17 mouse cellular contexts compared by ENCODE assay signal in the genomic region with DNA sequence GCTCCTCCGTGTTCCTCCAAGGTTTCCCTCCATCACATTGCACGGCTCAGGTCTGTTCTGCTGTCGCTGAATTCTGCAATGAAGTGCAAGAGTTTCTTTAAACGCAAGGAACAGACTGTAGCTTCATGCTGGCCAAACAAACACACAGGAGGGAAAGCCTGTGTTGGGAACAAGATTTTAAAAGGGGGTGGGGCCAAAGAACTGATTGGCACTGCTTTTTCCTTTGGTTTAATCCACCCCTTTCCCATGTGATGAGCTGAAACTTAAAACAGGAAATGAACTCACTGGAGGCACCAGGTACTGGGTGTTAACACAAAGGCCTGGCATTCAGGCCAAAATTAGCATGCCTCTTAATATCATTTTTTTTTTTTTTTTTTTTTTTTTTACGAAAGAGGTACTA.
DNase-seq lines count a peak whose midpoint lies in the region; ATAC-seq and TF ChIP-seq lines count a peak whose summit lies in the region.
"Had no signal": no experiment of that assay in that cellular context is flagged by ENCODE, and none has a peak within 500 bp of the region (broad histone marks: within the 10 kb centered on the region; RNA-seq: fewer than 3 reads in every experiment).

No protein-coding gene starts in this region.

- peaks cover 22% of the 10 kb centered on the region for H3K36me3 ChIP-seq in midbrain, embryonic 10.5 days
- peaks cover 10% of the 10 kb centered on the region for H3K36me3 ChIP-seq in midbrain, embryonic 16.5 days (ENCODE audit: control insufficient read depth, insufficient read depth, low read length)

- no peaks in the 10 kb centered on the region for H3K27me3 ChIP-seq in midbrain, embryonic 10.5 days (ENCODE audit: low read depth, poor library complexity, severe bottlenecking)
- H3K27me3 ChIP-seq in midbrain, embryonic 16.5 days (ENCODE audit: control insufficient read depth, insufficient read depth, low read depth, low read length) = no peaks in the 10 kb centered on the region
- H3K27me3 ChIP-seq: heart, embryonic 12.5 days; hindbrain, embryonic 15.5 days; liver, embryonic 12.5 days; midbrain, embryonic 13.5 days had no signal

- no peaks in the 10 kb centered on the region for H3K9me3 ChIP-seq in midbrain, embryonic 10.5 days (replicated peaks)
- no peaks in the 10 kb centered on the region for H3K9me3 ChIP-seq in midbrain, embryonic 16.5 days (replicated peaks; ENCODE audit: control insufficient read depth, low read length, poor library complexity, severe bottlenecking)
- H3K9me3 ChIP-seq: heart, embryonic 12.5 days; hindbrain, embryonic 15.5 days; liver, embryonic 12.5 days; midbrain, embryonic 13.5 days had no signal

- TF ChIP-seq CTCF in embryonic fibroblast, embryonic 13.5 days (IDR thresholded peaks at IDR 0.05; ENCODE audit: borderline replicate concordance, insufficient read depth, low read length) = no peak

- ATAC-seq in midbrain, embryonic 16.5 days = no peak
- ATAC-seq: liver, embryonic 12.5 days; midbrain, embryonic 13.5 days had no signal

- no peak for TF ChIP-seq POLR2A in embryonic fibroblast, embryonic 13.5 days (IDR thresholded peaks at IDR 0.05; ENCODE audit: low read depth, low read length)

- no peak overlapping the region for H3K4me2 ChIP-seq in midbrain, embryonic 16.5 days (ENCODE audit: low read length)
- H3K4me2 ChIP-seq: heart, embryonic 12.5 days; hindbrain, embryonic 15.5 days; liver, embryonic 12.5 days; midbrain, embryonic 13.5 days had no signal

- intact Hi-C loops in heart, postnatal 14 days (cut with DNase I) = no loop called here

- H3K27ac ChIP-seq in midbrain, embryonic 10.5 days (replicated peaks) = peak overlapping the region; percentile 59; the same call in 1 of the 2 replicates
- no peak overlapping the region for H3K27ac ChIP-seq in midbrain, embryonic 16.5 days (ENCODE audit: low read length)
- peak overlapping the region; percentile 98 for H3K27ac ChIP-seq in embryonic fibroblast, embryonic 13.5 days (ENCODE audit: insufficient read depth, low read length)
- H3K27ac ChIP-seq: hindbrain, embryonic 15.5 days; liver, embryonic 12.5 days; midbrain, embryonic 13.5 days had no signal

- WGBS in midbrain, embryonic 10.5 days = 82% methylated on average over 5 of the region's 5 CpGs
- WGBS in midbrain, embryonic 16.5 days = 86% methylated on average over 5 of the region's 5 CpGs

- DNase-seq in heart, adult 18-20 months = peak; percentile 22 to 30
- DNase-seq in heart, postnatal 14 days = no peak
- DNase-seq in midbrain, embryonic 10.5 days (ENCODE audit: low spot score) = no peak
- DNase-seq in ovary, postnatal 14 days (ENCODE audit: low spot score) = no peak
- no peak for DNase-seq in thymus, postnatal 25 days
- DNase-seq: adrenal gland, postnatal 14 days; cerebellum, postnatal 25 days; kidney, adult 18-20 months; kidney, postnatal 4 days; lung, postnatal 10 days; thymus, postnatal 14 days had no signal

- peaks cover 45% of the 10 kb centered on the region for H3K4me1 ChIP-seq in midbrain, embryonic 10.5 days
- H3K4me1 ChIP-seq in midbrain, embryonic 16.5 days (ENCODE audit: control insufficient read depth, insufficient read depth, low read length) = no peaks in the 10 kb centered on the region
- H3K4me1 ChIP-seq in embryonic fibroblast, embryonic 13.5 days (ENCODE audit: control insufficient read depth, insufficient read depth, low read length) = peaks cover 31% of the 10 kb centered on the region
- H3K4me1 ChIP-seq: hindbrain, embryonic 15.5 days; liver, embryonic 12.5 days had no signal

- no peak overlapping the region for H3K9ac ChIP-seq in midbrain, embryonic 16.5 days (ENCODE audit: low read depth, low read length)
- H3K9ac ChIP-seq: heart, embryonic 12.5 days; hindbrain, embryonic 15.5 days; liver, embryonic 12.5 days; midbrain, embryonic 13.5 days had no signal

- no peak overlapping the region for H3K4me3 ChIP-seq in midbrain, embryonic 10.5 days
- no peak overlapping the region for H3K4me3 ChIP-seq in midbrain, embryonic 16.5 days (ENCODE audit: low read depth, low read length)
- no peak overlapping the region for H3K4me3 ChIP-seq in embryonic fibroblast, embryonic 13.5 days (ENCODE audit: insufficient read depth, low read length)
- H3K4me3 ChIP-seq: heart, embryonic 12.5 days; hindbrain, embryonic 15.5 days; liver, embryonic 12.5 days; midbrain, embryonic 13.5 days had no signal

Comparison
In these comparisons a context has a peak if more than half of its experiments do, and no peak if none do; other contexts are left out.
1. DNase-seq: peak in heart, adult 18-20 months (2 of 2); none in heart, postnatal 14 days (0 of 2), midbrain, embryonic 10.5 days (single experiment), ovary, postnatal 14 days (single experiment) and thymus, postnatal 25 days (single experiment).